Mouse (Mus musculus): ENCODE data around the gene Pde10a.

The Pde10a gene

GRCm38 (mm10) chr17:8525971-8526740 is 984 bp downstream of the Pde10a start:
- DNase-seq (ENCODE audit: low spot score), result peak; percentile 46

- DNase-seq (ENCODE audit: low spot score), result peak; percentile 7
Observed at GRCm38 (mm10) chr17:8526815-8527261, 1.7 kb downstream of the Pde10a start.

GRCm38 (mm10) chr17:8528641-8529040 is 3.5 kb downstream of the Pde10a start:
- no peak for DNase-seq (ENCODE audit: low spot score)

- no peak for DNase-seq (ENCODE audit: low spot score)
Observed at GRCm38 (mm10) chr17:8532609-8533008, 7.4 kb downstream of the Pde10a start.

GRCm38 (mm10) chr17:8533828-8534227 is 8.7 kb downstream of the Pde10a start:
- DNase-seq (ENCODE audit: low spot score), result no peak

- DNase-seq (ENCODE audit: low spot score), result no peak
Observed at GRCm38 (mm10) chr17:8536522-8536921, 11.3 kb downstream of the Pde10a start.

GRCm38 (mm10) chr17:8538102-8538501 is 12.9 kb downstream of the Pde10a start:
- DNase-seq (ENCODE audit: low spot score), result peak; percentile 19

GRCm38 (mm10) chr17:8541974-8542538 is 16.9 kb downstream of the Pde10a start:
- no peak for DNase-seq (ENCODE audit: low spot score)

GRCm38 (mm10) chr17:8546366-8546765 is 21.2 kb downstream of the Pde10a start:
- DNase-seq (ENCODE audit: low spot score), result no peak

- no peak for DNase-seq (ENCODE audit: low spot score)
Observed at GRCm38 (mm10) chr17:8548733-8549132, 23.6 kb downstream of the Pde10a start.

- DNase-seq (ENCODE audit: low spot score), result no peak
Observed at GRCm38 (mm10) chr17:8551641-8552040, 26.5 kb downstream of the Pde10a start.

- DNase-seq (ENCODE audit: low spot score), result no peak
Observed at GRCm38 (mm10) chr17:8552346-8553035, 27.3 kb downstream of the Pde10a start.

- no peak for DNase-seq (ENCODE audit: low spot score)
Observed at GRCm38 (mm10) chr17:8553601-8554000, 28.4 kb downstream of the Pde10a start.

- no peak for DNase-seq (ENCODE audit: low spot score)
Observed at GRCm38 (mm10) chr17:8554219-8554618, 29.0 kb downstream of the Pde10a start.

- DNase-seq (ENCODE audit: low spot score), result no peak
Observed at GRCm38 (mm10) chr17:8555785-8556184, 30.6 kb downstream of the Pde10a start.

GRCm38 (mm10) chr17:8556223-8556622 is 31.1 kb downstream of the Pde10a start:
- DNase-seq (ENCODE audit: low spot score), result no peak

- DNase-seq (ENCODE audit: low spot score), result no peak
Observed at GRCm38 (mm10) chr17:8557926-8558325, 32.8 kb downstream of the Pde10a start.

- no peak for DNase-seq (ENCODE audit: low spot score)
Observed at GRCm38 (mm10) chr17:8562101-8562885, 37.1 kb downstream of the Pde10a start.

- DNase-seq (ENCODE audit: low spot score), result no peak
Observed at GRCm38 (mm10) chr17:8562886-8563280, 37.7 kb downstream of the Pde10a start.

- no peak for DNase-seq (ENCODE audit: low spot score)
Observed at GRCm38 (mm10) chr17:8566850-8567249, 41.7 kb downstream of the Pde10a start, which contains the start of gene Gm17087. Gene Gm17087 (minus strand): TSS chr17:8566950.

GRCm38 (mm10) chr17:8573542-8574260 is 48.5 kb downstream of the Pde10a start:
- no peak for DNase-seq (ENCODE audit: low spot score)
